Mouse (Mus musculus) cortical plate, adult 2 months (tissue): ENCODE data around the gene Aff3. TPM values are rescaled to one million over a fixed set of nuclear protein-coding genes. Genes with fewer than 3 reads are reported as not detected.

Experiments
- H3K27ac ChIP-seq: fragments of 200-500 bp; 2 replicates; pipeline ENCODE4 v1.5.1; 2012; ENCODE audit warnings: low read length, control low read depth, inconsistent platforms; ENCODE audit not compliant: insufficient read depth
- H3K4me1 ChIP-seq: fragments of 200-500 bp; 2 replicates; pipeline ENCODE4 v1.6.1; 2011; ENCODE audit warnings: low read length; ENCODE audit not compliant: control insufficient read depth, insufficient read depth
- H3K4me3 ChIP-seq: fragments of 200-500 bp; 2 replicates; pipeline ENCODE4 v1.5.1; 2011; ENCODE audit warnings: mild to moderate bottlenecking, low read length, control low read depth; ENCODE audit not compliant: insufficient read depth
- CTCF ChIP-seq: fragments of 200-500 bp; IDR thresholded peaks from 2 replicates; pipeline ENCODE4 v1.5.1; 2011; ENCODE audit warnings: mild to moderate bottlenecking, control low read depth, low read length; ENCODE audit not compliant: insufficient read depth; ENCODE audit errors: extremely low read depth
- POLR2A ChIP-seq: fragments of 200-500 bp; IDR thresholded peaks from 2 replicates; pipeline ENCODE4 v1.6.1; 2011; ENCODE audit warnings: mild to moderate bottlenecking, low read length, control low read depth; ENCODE audit not compliant: insufficient read depth; ENCODE audit errors: extremely low read depth
- polyA plus RNA-seq: library from polyadenylated mRNA; depleted of rRNA; stranded (reverse); fragments of >200 nt; gene quantifications from 2 replicates; pipeline ENCODE4 v1.2.3, GENCODE M21; 2012

The Aff3 gene
- polyA plus RNA-seq, 1 experiment = 24.1 TPM

GRCm38 (mm10) chr1:38621840-38622239 lies 42.9 kb downstream of the Aff3 start:
- Histone ChIP-seq H3K4me3 (no peak overlapping the region), H3K4me1 (peaks cover 4% of the 10 kb centered on the region), H3K27ac (no peak overlapping the region)
- TF ChIP-seq CTCF (no peak), POLR2A (no peak)

GRCm38 (mm10) chr1:38620401-38620800 lies 44.4 kb downstream of the Aff3 start:
- Histone ChIP-seq H3K4me3 (no peak overlapping the region), H3K4me1 (peaks cover 4% of the 10 kb centered on the region), H3K27ac (no peak overlapping the region)
- TF ChIP-seq CTCF (no peak), POLR2A (no peak)

- Histone ChIP-seq H3K27ac (no peak overlapping the region), H3K4me3 (no peak overlapping the region), H3K4me1 (peaks cover 1% of the 10 kb centered on the region; the same call in 1 of the 2 replicates)
- no peak for TF ChIP-seq POLR2A
Observed at GRCm38 (mm10) chr1:38606741-38607140, 58.0 kb downstream of the Aff3 start.

GRCm38 (mm10) chr1:38605426-38605825 lies 59.3 kb downstream of the Aff3 start:
- H3K4me3 ChIP-seq = no peak overlapping the region
- no peak overlapping the region for H3K27ac ChIP-seq
- H3K4me1 ChIP-seq = peaks cover 1% of the 10 kb centered on the region; the same call in 1 of the 2 replicates
- TF ChIP-seq POLR2A (no peak), CTCF (no peak)

- no peak overlapping the region for H3K27ac ChIP-seq
- TF ChIP-seq POLR2A (no peak), CTCF (no peak)
- peaks cover under 1% of the 10 kb centered on the region; the same call in 1 of the 2 replicates for H3K4me1 ChIP-seq
- no peak overlapping the region for H3K4me3 ChIP-seq
Observed at GRCm38 (mm10) chr1:38604611-38605010, 60.1 kb downstream of the Aff3 start.

- Histone ChIP-seq H3K4me1 (no peaks in the 10 kb centered on the region), H3K4me3 (no peak overlapping the region), H3K27ac (no peak overlapping the region)
- TF ChIP-seq POLR2A (no peak), CTCF (no peak)
Observed at GRCm38 (mm10) chr1:38601802-38602508, 62.8 kb downstream of the Aff3 start.

GRCm38 (mm10) chr1:38595311-38595710 lies 69.4 kb downstream of the Aff3 start:
- no peaks in the 10 kb centered on the region for H3K4me1 ChIP-seq

GRCm38 (mm10) chr1:38594766-38595165 lies 70.0 kb downstream of the Aff3 start:
- Histone ChIP-seq H3K4me3 (no peak overlapping the region), H3K27ac (no peak overlapping the region), H3K4me1 (no peaks in the 10 kb centered on the region)
- no peak for TF ChIP-seq CTCF
- no peak for TF ChIP-seq POLR2A

More at GRCm38 (mm10) chr1:38595311-38595710, 69.4 kb downstream of the Aff3 start:
- H3K27ac ChIP-seq = no peak overlapping the region
- TF ChIP-seq CTCF = no peak
- TF ChIP-seq POLR2A = no peak
- no peak overlapping the region for H3K4me3 ChIP-seq

- Histone ChIP-seq H3K27ac (no peak overlapping the region), H3K4me1 (no peaks in the 10 kb centered on the region; the same call in 1 of the 2 replicates), H3K4me3 (no peak overlapping the region)
- no peak for TF ChIP-seq CTCF
- TF ChIP-seq POLR2A = no peak
Observed at GRCm38 (mm10) chr1:38591194-38591593, 73.6 kb downstream of the Aff3 start.

GRCm38 (mm10) chr1:38588741-38589140 lies 76.0 kb downstream of the Aff3 start:
- Histone ChIP-seq H3K4me1 (no peaks in the 10 kb centered on the region; the same call in 1 of the 2 replicates), H3K27ac (no peak overlapping the region), H3K4me3 (no peak overlapping the region)
- no peak for TF ChIP-seq CTCF
- TF ChIP-seq POLR2A = no peak
